7 mouse cellular contexts compared by ENCODE assay signal in the genomic region with DNA sequence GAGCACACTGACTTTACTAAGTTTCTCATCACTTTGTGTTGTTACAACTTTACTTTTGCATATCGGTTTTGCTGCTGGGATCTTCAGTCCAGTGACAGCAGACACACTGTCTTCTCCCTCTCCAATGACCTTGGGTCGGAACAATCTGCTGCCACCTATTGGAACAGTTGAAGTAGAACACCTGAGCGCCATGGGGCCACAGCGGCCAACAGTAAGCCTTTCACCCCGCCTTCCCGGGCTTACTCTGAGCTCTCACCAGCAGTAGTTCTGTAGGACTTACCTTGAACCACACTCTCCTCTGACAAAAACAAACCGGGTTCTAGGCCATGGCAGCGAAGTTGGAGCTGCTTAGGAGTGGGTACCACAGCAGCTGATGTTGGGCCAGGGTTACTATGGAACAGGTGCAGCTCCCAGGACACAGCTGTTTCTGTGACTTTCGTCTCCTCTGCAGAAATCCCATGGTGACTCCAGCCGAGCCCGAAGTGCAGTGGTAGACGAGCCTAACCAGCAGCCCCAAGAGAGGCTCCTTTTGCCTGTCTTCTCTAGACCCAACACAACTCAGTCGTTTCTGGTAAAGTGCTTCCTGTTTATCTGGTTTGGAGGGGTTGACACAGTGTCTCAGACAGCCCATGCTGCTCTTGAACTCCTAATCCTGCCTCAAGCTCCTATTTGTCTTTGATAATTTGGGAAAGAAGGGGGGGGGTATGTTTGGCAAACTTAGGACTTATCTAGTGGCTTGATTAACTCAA. TPM values are rescaled to one million over a fixed set of nuclear protein-coding genes. Genes with fewer than 3 reads are reported as not detected.
DNase-seq lines count a peak whose midpoint lies in the region; ATAC-seq and TF ChIP-seq lines count a peak whose summit lies in the region.

No protein-coding gene starts in this region.

- WGBS in liver, adult 2 months: 34% methylated on average over 13 of the region's 13 CpGs

- H3K36me3 ChIP-seq in MEL (ENCODE audit: control insufficient read depth in 1 of 2, insufficient read depth in 2 of 2, low read length in 2 of 2): peaks cover 3 to 26% of the 10 kb centered on the region in 2 experiments
- peaks cover 10% of the 10 kb centered on the region for H3K36me3 ChIP-seq in liver, adult 2 months (ENCODE audit: control insufficient read depth, insufficient read depth, low read length)

- ATAC-seq in CD4-positive, CD25-positive, alpha-beta regulatory T cell, adult 4 months: peak; percentile 88
- ATAC-seq in common myeloid progenitor, adult 5-6 weeks (replicated peaks; ENCODE audit: low read depth, poor library complexity, severe bottlenecking): peak; percentile 90

- DNase-seq in MEL (ENCODE audit: low read depth, low spot score): peak; percentile 52
- DNase-seq in heart, postnatal 10 days: peak; percentile 68 to 69
- DNase-seq in liver, adult 2 months (ENCODE audit: extremely low read depth, low read depth, low spot score): peak; percentile 64
- peak; percentile 86 for DNase-seq in naive thymus-derived CD4-positive, alpha-beta T cell, adult 2 months (ENCODE audit: low read depth)
- DNase-seq in thymus, postnatal 36 days: peak; percentile 62 to 63

- no peak overlapping the region for H3K9ac ChIP-seq in MEL (ENCODE audit: control insufficient read depth, low read depth, low read length, poor library complexity, severe bottlenecking)
- H3K9ac ChIP-seq in liver, adult 2 months (ENCODE audit: low read depth, low read length): 0 out of 2 replicates have a peak overlapping the region, but pooled peaks have one; percentile 1

- intact Hi-C loops in heart, postnatal 10 days (cut with DNase I): no loop called here

- H3K79me2 ChIP-seq in MEL (ENCODE audit: control insufficient read depth, insufficient read depth, low read length, poor library complexity): 0 out of 2 replicates have a peak, but pooled peaks cover 2% of the 10 kb centered on the region
- no peaks in the 10 kb centered on the region for H3K79me2 ChIP-seq in liver, adult 2 months (ENCODE audit: control insufficient read depth, insufficient read depth, low read length)

- TF ChIP-seq EP300 in MEL (IDR thresholded peaks at IDR 0.05; ENCODE audit: low read depth in 1 of 2, low read length in 2 of 2): no peak

- H3K27me3 ChIP-seq in MEL (ENCODE audit: control insufficient read depth in 1 of 2, insufficient read depth in 2 of 2, low read length in 2 of 2): no peaks in the 10 kb centered on the region
- no peaks in the 10 kb centered on the region for H3K27me3 ChIP-seq in liver, adult 2 months (ENCODE audit: control insufficient read depth, insufficient read depth, low read length)

- TF ChIP-seq POLR2A in MEL (IDR thresholded peaks at IDR 0.05; ENCODE audit: control insufficient read depth in 1 of 2, insufficient read depth in 1 of 2, low read depth in 1 of 2, low read length in 2 of 2, poor library complexity in 1 of 2): no peak
- no peak for TF ChIP-seq POLR2A in liver, adult 2 months (IDR thresholded peaks at IDR 0.05; ENCODE audit: extremely low read depth, insufficient read depth, low read length)

- TF ChIP-seq CTCF in MEL (IDR thresholded peaks at IDR 0.05 in 2 of 3, conservative IDR thresholded peaks at IDR 0.05 in 1 of 3; ENCODE audit: control insufficient read depth in 1 of 3, insufficient read depth in 1 of 3, low read depth in 2 of 3, low read length in 3 of 3, poor library complexity in 1 of 3, severe bottlenecking in 1 of 3): peak; percentile 37 to 46 (median 45); a peak in 5 of 6 replicates
- TF ChIP-seq CTCF in liver, adult 2 months (IDR thresholded peaks at IDR 0.05; ENCODE audit: low read depth, low read length): peak; percentile 83

- no peaks in the 10 kb centered on the region for H3K9me3 ChIP-seq in MEL (replicated peaks; ENCODE audit: insufficient read depth, low read length)

- no peak overlapping the region for H3K4me3 ChIP-seq in MEL (ENCODE audit: control insufficient read depth in 1 of 2, insufficient read depth in 1 of 2, low read depth in 2 of 2, low read length in 2 of 2)
- no peak overlapping the region for H3K4me3 ChIP-seq in liver, adult 2 months (ENCODE audit: insufficient read depth, low read depth, low read length)

- H3K4me1 ChIP-seq in MEL (ENCODE audit: control insufficient read depth in 1 of 2, insufficient read depth in 2 of 2, low read length in 2 of 2): peaks cover 15 to 17% of the 10 kb centered on the region in 2 experiments
- no peaks in the 10 kb centered on the region for H3K4me1 ChIP-seq in liver, adult 2 months (ENCODE audit: control insufficient read depth, insufficient read depth, low read length)

- no peak overlapping the region for H3K27ac ChIP-seq in MEL (ENCODE audit: control insufficient read depth, low read depth, low read length)
- no peak overlapping the region for H3K27ac ChIP-seq in liver, adult 2 months (replicated peaks; ENCODE audit: insufficient read depth, low read depth, low read length)

- no peak; the same call in 1 of the 2 replicates for TF ChIP-seq RAD21 in MEL (IDR thresholded peaks at IDR 0.05; ENCODE audit: low read depth, low read length)

TF ChIP-seq in MEL, 35 proteins besides CTCF, POLR2A, EP300 and RAD21:
- no peak for TF ChIP-seq SMC3 (IDR thresholded peaks at IDR 0.05; ENCODE audit: low read depth, low read length)
- no peak for TF ChIP-seq MXI1 (IDR thresholded peaks at IDR 0.05; ENCODE audit: low read depth, low read length)
- no peak for TF ChIP-seq NELFE (IDR thresholded peaks at IDR 0.05; ENCODE audit: low read depth, low read length)
- TF ChIP-seq ELF1 (IDR thresholded peaks at IDR 0.05; ENCODE audit: low read depth, low read length): no peak
- no peak for TF ChIP-seq TCF12 (IDR thresholded peaks at IDR 0.05; ENCODE audit: low read depth, low read length)
- TF ChIP-seq RCOR1 (IDR thresholded peaks at IDR 0.05; ENCODE audit: low read depth, low read length): no peak
- TF ChIP-seq ETS1 (IDR thresholded peaks at IDR 0.05; ENCODE audit: low read depth, low read length): no peak
- no peak for TF ChIP-seq ZMIZ1 (IDR thresholded peaks at IDR 0.05; ENCODE audit: low read depth, low read length)
- TF ChIP-seq ZNF384 (IDR thresholded peaks at IDR 0.05; ENCODE audit: low read depth, low read length): no peak
- no peak for TF ChIP-seq SIN3A (IDR thresholded peaks at IDR 0.05; ENCODE audit: low read length)
- no peak for TF ChIP-seq GABPA (IDR thresholded peaks at IDR 0.05; ENCODE audit: low read depth, low read length)
- TF ChIP-seq TAL1 (IDR thresholded peaks at IDR 0.05; ENCODE audit: low read length): no peak
- no peak for TF ChIP-seq MAZ (IDR thresholded peaks at IDR 0.05; ENCODE audit: low read depth, low read length)
- TF ChIP-seq ZKSCAN1 (IDR thresholded peaks at IDR 0.05; ENCODE audit: low read depth, low read length): no peak
- TF ChIP-seq GATA1 (IDR thresholded peaks at IDR 0.05; ENCODE audit: low read depth, low read length): no peak
- TF ChIP-seq CHD1 (IDR thresholded peaks at IDR 0.05; ENCODE audit: low read depth, low read length): no peak

RNA-seq across cellular contexts. Expression of gene Dnajc9, which starts 10.2 kb away (rescaled TPM):
- 100 to 1,000 TPM; 145 to 195 TPM for polyA plus RNA-seq in CD4-positive, CD25-positive, alpha-beta regulatory T cell, adult 4 months (2017; shearing (Covaris generic))
- 125 and 138 TPM in 2 replicates for total RNA-seq in MEL (2012; rRNA removed)
- 100 to 1,000 TPM; 114 to 385 TPM for polyA plus RNA-seq in MEL (2012; ENCODE audit: insufficient read depth in 1 of 2, insufficient read length in 2 of 2, low read depth in 1 of 2, low replicate concordance in 2 of 2, missing spikeins in 1 of 2)
- total RNA-seq in common myeloid progenitor, adult 5-6 weeks (2017): 329 and 390 TPM in 2 replicates
- total RNA-seq in heart, postnatal 10 days (2021): 10 to 100 TPM; 19.7 to 24.5 TPM
- total RNA-seq in liver, adult 2 months (2014; rRNA removed): 6.6 and 7.9 TPM in 2 replicates
- polyA plus RNA-seq in liver, adult 2 months (2012; rRNA removed): 4.6 and 5.7 TPM in 2 replicates

RNA-seq across cellular contexts. Expression of gene Mrps16, which starts 14.9 kb away (rescaled TPM):
- 100 to 1,000 TPM in 1 of 2 experiments, 10 to 100 TPM in 1; 99.8 to 106 TPM for polyA plus RNA-seq in CD4-positive, CD25-positive, alpha-beta regulatory T cell, adult 4 months (2017; shearing (Covaris generic))
- total RNA-seq in MEL (2012; rRNA removed): 119 and 132 TPM in 2 replicates
- 100 to 1,000 TPM in 1 of 2 experiments, not detected in 1; 112 TPM for polyA plus RNA-seq in MEL (2012; ENCODE audit: insufficient read depth in 1 of 2, insufficient read length in 2 of 2, low read depth in 1 of 2, low replicate concordance in 2 of 2, missing spikeins in 1 of 2)
- 38.8 and 43.9 TPM in 2 replicates for total RNA-seq in common myeloid progenitor, adult 5-6 weeks (2017)
- total RNA-seq in heart, postnatal 10 days (2021): 10 to 100 TPM; 71.5 to 72.4 TPM
- 24.9 and 29.4 TPM in 2 replicates for total RNA-seq in liver, adult 2 months (2014; rRNA removed)
- 26.7 and 29.2 TPM in 2 replicates for polyA plus RNA-seq in liver, adult 2 months (2012; rRNA removed)

RNA-seq across cellular contexts. Expression of gene Fam149b, which starts 30.5 kb away (rescaled TPM):
- 10 to 100 TPM; 67.6 to 71.9 TPM for polyA plus RNA-seq in CD4-positive, CD25-positive, alpha-beta regulatory T cell, adult 4 months (2017; shearing (Covaris generic))
- total RNA-seq in MEL (2012; rRNA removed): 16.1 and 18.9 TPM in 2 replicates
- 10 to 100 TPM in 1 of 2 experiments, not detected in 1; 25.8 TPM for polyA plus RNA-seq in MEL (2012; ENCODE audit: insufficient read depth in 1 of 2, insufficient read length in 2 of 2, low read depth in 1 of 2, low replicate concordance in 2 of 2, missing spikeins in 1 of 2)
- total RNA-seq in common myeloid progenitor, adult 5-6 weeks (2017): 21.5 and 28.5 TPM in 2 replicates
- 10 to 100 TPM; 33.9 to 34.6 TPM for total RNA-seq in heart, postnatal 10 days (2021)
- total RNA-seq in liver, adult 2 months (2014; rRNA removed): 20.8 and 24.8 TPM in 2 replicates
- polyA plus RNA-seq in liver, adult 2 months (2012; rRNA removed): 14.6 and 17.5 TPM in 2 replicates

RNA-seq across cellular contexts. Expression of gene Ecd, which starts 30.6 kb away (rescaled TPM):
- polyA plus RNA-seq in CD4-positive, CD25-positive, alpha-beta regulatory T cell, adult 4 months (2017; shearing (Covaris generic)): 10 to 100 TPM; 70.5 to 80.7 TPM
- 58.8 and 64.9 TPM in 2 replicates for total RNA-seq in MEL (2012; rRNA removed)
- 10 to 100 TPM in 1 of 2 experiments, not detected in 1; 72.2 TPM for polyA plus RNA-seq in MEL (2012; ENCODE audit: insufficient read depth in 1 of 2, insufficient read length in 2 of 2, low read depth in 1 of 2, low replicate concordance in 2 of 2, missing spikeins in 1 of 2)
- 60.3 and 73.0 TPM in 2 replicates for total RNA-seq in common myeloid progenitor, adult 5-6 weeks (2017)
- total RNA-seq in heart, postnatal 10 days (2021): 10 to 100 TPM; 31.4 to 31.8 TPM
- total RNA-seq in liver, adult 2 months (2014; rRNA removed): 16.7 and 17.5 TPM in 2 replicates
- polyA plus RNA-seq in liver, adult 2 months (2012; rRNA removed): 13.6 and 14.9 TPM in 2 replicates
